Mouse (Mus musculus) heart, embryonic 12.5 days (tissue): ENCODE data around the gene Grik2. TPM values are rescaled to one million over a fixed set of nuclear protein-coding genes. Genes with fewer than 3 reads are reported as not detected.

Experiments used
- ATAC-seq: fragments of 200-750 bp; cut with Nextera tagmentation; 2 replicates; pipeline ENCODE4 v1.8.0; 2017; ENCODE audit warnings: moderate TSS enrichment, moderate library complexity; ENCODE audit not compliant: insufficient number of reproducible peaks, low FRiP score
- H3K27ac ChIP-seq: fragments of 300-500 bp; sonication (generic); 2 replicates; pipeline ENCODE4 v1.5.1; 2016; ENCODE audit warnings: mild to moderate bottlenecking, moderate library complexity; ENCODE audit not compliant: poor library complexity, severe bottlenecking
- H3K27me3 ChIP-seq: fragments of 300-500 bp; sonication (generic); replicated peaks from 2 replicates; pipeline ENCODE4 v1.6.1; 2016; ENCODE audit warnings: mild to moderate bottlenecking, moderate library complexity
- H3K36me3 ChIP-seq: fragments of 300-500 bp; sonication (generic); 2 replicates; pipeline ENCODE4 v1.6.1; 2016; ENCODE audit warnings: mild to moderate bottlenecking, moderate library complexity
- H3K4me1 ChIP-seq: fragments of 300-500 bp; sonication (generic); replicated peaks from 2 replicates; pipeline ENCODE4 v1.6.1; 2016; ENCODE audit warnings: mild to moderate bottlenecking
- H3K4me2 ChIP-seq: fragments of 300-500 bp; sonication (generic); 2 replicates; pipeline ENCODE4 v1.6.1; 2016; ENCODE audit warnings: mild to moderate bottlenecking, moderate library complexity
- H3K4me3 ChIP-seq: fragments of 300-500 bp; sonication (generic); 2 replicates; pipeline ENCODE4 v1.5.1; 2016; ENCODE audit warnings: mild to moderate bottlenecking
- H3K9ac ChIP-seq: fragments of 300-500 bp; sonication (generic); 2 replicates; pipeline ENCODE4 v1.6.1; 2016; ENCODE audit warnings: mild to moderate bottlenecking, moderate library complexity
- H3K9me3 ChIP-seq: fragments of 300-500 bp; sonication (generic); replicated peaks from 2 replicates; pipeline ENCODE4 v1.6.1; 2016; ENCODE audit warnings: mild to moderate bottlenecking, moderate library complexity
- WGBS: fragments of 180-500 bp; shearing (Covaris S2); methylation state at CpG from one replicate; pipeline ENCODE4 v1.1.7; 2016; 5-methylcytosine and 5-hydroxymethylcytosine counted together
- polyA plus RNA-seq: library from polyadenylated mRNA; unstranded; fragments of >200 nt; fragmentation: Nextera tagmentation; extraction: Ambion mirVana; gene quantifications from 2 replicates; pipeline ENCODE4 v1.2.1, GENCODE M21; 2016

Grik2 gene
- polyA plus RNA-seq, 1 experiment from 2014 or later = 0.87 TPM

- H3K9me3 ChIP-seq = no peaks in the 10 kb centered on the region
- no peak overlapping the region for H3K4me3 ChIP-seq
- no peak for ATAC-seq
- H3K4me1 ChIP-seq = no peaks in the 10 kb centered on the region
- H3K27me3 ChIP-seq = no peaks in the 10 kb centered on the region
- H3K4me2 ChIP-seq = no peak overlapping the region
- WGBS = 85% methylated on average over 4 of the region's 4 CpGs
- no peak overlapping the region for H3K9ac ChIP-seq
- H3K36me3 ChIP-seq = no peaks in the 10 kb centered on the region
- H3K27ac ChIP-seq = no peak overlapping the region
Measured at GRCm38 (mm10) chr10:49149714-49150113, 638.9 kb downstream of the Grik2 start.

- WGBS = 75% methylated on average over 3 of the region's 3 CpGs
Measured at GRCm38 (mm10) chr10:49142658-49143057, 645.9 kb downstream of the Grik2 start.

GRCm38 (mm10) chr10:49136816-49137215 lies 651.8 kb downstream of the Grik2 start:
- no peaks in the 10 kb centered on the region for H3K9me3 ChIP-seq
- no peak for ATAC-seq
- H3K9ac ChIP-seq = no peak overlapping the region
- no peaks in the 10 kb centered on the region for H3K27me3 ChIP-seq
- no peaks in the 10 kb centered on the region for H3K36me3 ChIP-seq
- no peak overlapping the region for H3K4me2 ChIP-seq
- no peak overlapping the region for H3K27ac ChIP-seq
- no peaks in the 10 kb centered on the region for H3K4me1 ChIP-seq
- no peak overlapping the region for H3K4me3 ChIP-seq

More at GRCm38 (mm10) chr10:49142658-49143057, 645.9 kb downstream of the Grik2 start:
- ATAC-seq = no peak
- Histone ChIP-seq H3K4me1 (no peaks in the 10 kb centered on the region), H3K4me2 (no peak overlapping the region), H3K36me3 (no peaks in the 10 kb centered on the region), H3K27ac (no peak overlapping the region), H3K27me3 (no peaks in the 10 kb centered on the region), H3K4me3 (no peak overlapping the region), H3K9ac (no peak overlapping the region), H3K9me3 (no peaks in the 10 kb centered on the region)

GRCm38 (mm10) chr10:49131311-49131710 lies 657.3 kb downstream of the Grik2 start:
- ATAC-seq = no peak

GRCm38 (mm10) chr10:49050339-49050738 lies 738.2 kb downstream of the Grik2 start:
- Histone ChIP-seq H3K27me3 (no peaks in the 10 kb centered on the region), H3K4me2 (no peak overlapping the region), H3K27ac (no peak overlapping the region), H3K9me3 (no peaks in the 10 kb centered on the region), H3K9ac (no peak overlapping the region), H3K4me1 (no peaks in the 10 kb centered on the region), H3K4me3 (no peak overlapping the region), H3K36me3 (no peaks in the 10 kb centered on the region)
- ATAC-seq = no peak

More at GRCm38 (mm10) chr10:49131311-49131710, 657.3 kb downstream of the Grik2 start:
- Histone ChIP-seq H3K27ac (no peak overlapping the region), H3K9ac (no peak overlapping the region), H3K36me3 (no peaks in the 10 kb centered on the region), H3K27me3 (no peaks in the 10 kb centered on the region), H3K4me1 (no peaks in the 10 kb centered on the region), H3K4me2 (no peak overlapping the region), H3K4me3 (no peak overlapping the region), H3K9me3 (no peaks in the 10 kb centered on the region)
- WGBS = 6% methylated on average over 1 of the region's 1 CpGs

- Histone ChIP-seq H3K9me3 (no peaks in the 10 kb centered on the region), H3K27me3 (no peaks in the 10 kb centered on the region), H3K4me2 (no peak overlapping the region), H3K27ac (no peak overlapping the region), H3K4me3 (no peak overlapping the region), H3K4me1 (no peaks in the 10 kb centered on the region), H3K36me3 (no peaks in the 10 kb centered on the region), H3K9ac (no peak overlapping the region)
- no peak for ATAC-seq
Measured at GRCm38 (mm10) chr10:49049391-49049790, 739.2 kb downstream of the Grik2 start.
